Mouse (Mus musculus): ENCODE results near the gene Nlrp3.
A peak's percentile ranks its signal among the peaks of the same experiment; 100 is the strongest.
"Not testable (repeated sequence)": the region's sequence is repeated elsewhere in the genome, so short reads cannot be mapped to it uniquely, and the experiment has no call there.

The Nlrp3 gene

DNA sequence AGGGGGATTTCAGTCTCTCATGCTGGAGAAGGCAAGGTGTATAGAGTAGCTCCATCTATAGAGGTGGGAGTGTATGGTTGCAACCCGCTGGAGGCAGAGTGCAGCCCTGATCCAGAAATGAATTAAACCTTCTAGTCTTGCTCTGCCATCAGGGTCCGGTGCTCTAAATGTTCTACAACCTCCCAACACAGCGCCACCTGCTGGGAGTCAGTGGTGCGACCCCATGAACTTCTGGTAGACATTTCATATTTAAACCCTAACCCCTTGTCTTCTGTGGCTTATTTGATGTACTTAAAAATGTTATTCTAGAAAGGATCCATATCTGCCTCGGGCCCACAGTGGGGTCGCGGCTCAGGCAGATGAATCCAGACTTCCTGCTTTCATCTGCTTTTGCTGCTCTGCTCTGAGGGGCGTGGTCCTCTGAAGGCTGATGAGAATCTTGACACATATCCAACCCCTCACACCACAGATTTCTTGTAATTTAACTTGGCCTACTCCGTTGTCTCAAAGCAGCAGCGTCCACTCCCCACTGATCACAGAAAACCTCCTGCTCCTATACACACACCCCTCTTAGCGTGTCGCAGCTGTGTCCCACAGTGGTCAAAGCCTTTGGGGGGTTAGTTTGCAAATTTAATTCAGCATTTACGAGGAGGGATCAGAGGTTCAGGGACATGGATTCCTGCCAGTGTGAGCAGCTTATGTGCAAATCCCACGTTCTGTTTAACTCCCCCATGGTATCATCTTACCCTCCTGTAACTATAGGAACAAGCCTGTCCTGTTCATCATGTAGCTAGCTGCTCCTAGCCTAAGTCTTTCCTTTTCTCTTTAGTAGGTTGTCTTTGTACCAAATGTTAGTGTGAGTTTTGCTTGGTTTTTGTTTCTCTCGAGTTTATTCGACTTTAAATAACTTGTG, 3.9 kb upstream of the Nlrp3 start:
- peak; percentile 25 for DNase-seq (ENCODE audit: low read depth)

DNA sequence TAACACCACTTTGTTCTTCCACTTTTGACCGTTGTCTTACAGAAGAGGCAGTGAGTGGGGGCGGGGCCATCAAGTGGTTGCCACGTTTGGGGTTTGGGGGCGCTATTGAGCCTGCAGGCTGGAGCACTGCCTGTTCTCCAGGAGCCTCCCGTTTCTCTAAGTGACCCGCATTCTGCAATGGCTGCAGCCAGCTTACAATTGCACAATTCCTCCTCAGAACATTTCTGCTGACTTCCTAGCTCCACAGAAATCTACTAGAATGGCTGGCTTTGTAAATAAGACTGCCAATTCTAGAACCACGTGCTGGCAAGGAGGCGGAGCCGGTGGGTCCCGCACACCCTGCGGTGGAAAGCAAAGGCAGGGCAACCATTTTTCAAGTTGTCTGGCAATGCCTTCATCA, 3.0 kb upstream of the Nlrp3 start:
- DNase-seq (ENCODE audit: low read depth) = peak; percentile 68

DNA sequence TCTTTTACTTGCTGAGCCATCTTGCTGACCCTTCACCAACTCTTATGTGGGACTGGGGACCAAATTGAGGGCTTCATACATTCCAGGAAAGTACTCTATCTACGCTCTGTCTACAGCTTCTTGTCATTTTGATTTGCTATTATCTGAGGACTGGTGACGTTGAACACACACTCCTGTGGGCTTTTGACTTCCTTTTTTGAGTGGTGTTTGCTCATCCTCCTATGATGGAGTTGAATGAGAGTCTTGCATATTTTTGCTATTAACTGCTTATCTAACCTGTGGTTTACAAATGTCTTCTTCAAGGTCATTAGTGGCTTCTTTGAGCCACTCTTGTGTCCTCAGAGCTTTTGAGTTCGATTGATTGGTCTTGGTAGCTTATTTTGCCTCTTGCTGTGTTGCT, 1.2 kb upstream of the Nlrp3 start:
- DNase-seq (ENCODE audit: low read depth) = no peak

DNA sequence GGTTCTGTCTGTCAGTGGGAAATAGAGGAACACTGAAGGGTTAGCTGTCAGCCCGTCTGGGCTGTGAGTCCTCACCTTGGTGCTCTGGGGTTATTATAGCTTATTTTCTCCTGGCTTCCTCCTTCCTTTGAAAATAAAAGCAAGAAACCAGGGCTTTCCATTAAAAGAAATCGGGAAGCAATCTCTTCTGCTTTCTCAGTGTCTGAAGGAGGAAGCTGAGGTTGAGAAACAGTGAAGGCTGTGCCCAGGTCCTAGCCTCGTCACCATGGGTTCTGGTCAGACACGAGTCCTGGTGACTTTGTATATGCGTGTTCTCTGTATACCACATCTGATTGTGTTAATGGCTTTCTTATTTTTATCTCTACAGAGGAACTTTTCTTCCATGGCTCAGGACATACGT, 1.1 kb downstream of the Nlrp3 start:
- no peak for DNase-seq (ENCODE audit: low read depth)

DNA sequence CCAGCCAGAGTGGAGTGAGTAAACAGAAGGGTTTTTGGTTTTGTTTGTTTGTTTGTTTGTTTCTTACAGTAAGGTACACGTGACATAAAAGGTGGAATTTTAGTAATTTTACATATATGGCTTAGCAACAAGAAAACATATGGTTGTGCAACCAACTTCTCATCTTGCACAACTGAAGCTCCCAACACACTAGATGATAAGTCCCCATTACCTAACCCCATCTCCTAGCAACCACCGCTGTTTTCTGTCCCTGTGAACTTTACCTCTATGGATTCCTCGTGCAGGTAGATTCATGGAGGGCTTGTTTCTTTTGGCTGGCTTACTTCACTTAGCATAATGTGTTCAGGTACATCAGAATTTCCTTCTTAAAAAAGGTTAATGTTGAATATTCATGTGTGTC, 2.0 kb downstream of the Nlrp3 start:
- DNase-seq (ENCODE audit: low read depth) = peak; percentile 25

DNA sequence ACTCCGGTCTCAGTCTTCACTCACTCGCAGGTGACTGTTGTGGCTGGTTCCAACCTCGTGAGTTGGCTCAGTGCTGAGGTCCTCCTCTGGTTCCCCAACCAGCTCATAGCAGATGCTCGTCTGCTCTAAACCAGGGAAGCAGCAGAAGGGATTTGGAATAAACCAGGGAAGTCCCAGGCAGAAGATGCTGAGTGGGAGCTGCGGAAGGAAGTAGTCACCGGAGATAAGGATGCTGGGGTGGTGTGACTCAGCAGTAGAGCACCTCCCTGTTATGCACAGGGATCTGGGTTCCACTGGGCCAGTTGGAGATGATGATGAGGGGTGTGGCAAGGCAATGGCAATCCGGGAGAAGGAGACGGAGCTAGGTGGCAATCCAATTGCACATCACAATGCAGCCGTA, 2.6 kb downstream of the Nlrp3 start:
- no peak for DNase-seq (ENCODE audit: low read depth)

DNA sequence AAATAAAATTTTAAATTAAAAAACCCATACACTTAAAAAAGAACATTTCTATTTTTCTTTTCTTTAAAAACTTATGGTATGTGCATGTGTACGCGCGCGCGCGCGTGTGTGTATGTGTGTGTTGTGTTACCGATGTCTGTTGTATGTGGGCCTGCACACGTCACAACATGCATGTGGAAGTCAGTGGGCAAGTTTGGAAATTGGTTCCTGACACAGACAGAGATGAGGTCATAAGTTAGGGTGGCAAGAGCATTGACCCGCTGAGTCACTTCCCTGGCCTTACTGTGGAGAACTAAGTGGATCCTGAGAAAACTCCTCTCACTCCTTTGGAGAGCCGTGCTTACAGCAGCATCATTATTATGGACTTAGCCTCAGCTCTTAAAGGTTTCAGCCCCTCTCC, 12.8 kb downstream of the Nlrp3 start:
- no peak for DNase-seq (ENCODE audit: low read depth)

DNA sequence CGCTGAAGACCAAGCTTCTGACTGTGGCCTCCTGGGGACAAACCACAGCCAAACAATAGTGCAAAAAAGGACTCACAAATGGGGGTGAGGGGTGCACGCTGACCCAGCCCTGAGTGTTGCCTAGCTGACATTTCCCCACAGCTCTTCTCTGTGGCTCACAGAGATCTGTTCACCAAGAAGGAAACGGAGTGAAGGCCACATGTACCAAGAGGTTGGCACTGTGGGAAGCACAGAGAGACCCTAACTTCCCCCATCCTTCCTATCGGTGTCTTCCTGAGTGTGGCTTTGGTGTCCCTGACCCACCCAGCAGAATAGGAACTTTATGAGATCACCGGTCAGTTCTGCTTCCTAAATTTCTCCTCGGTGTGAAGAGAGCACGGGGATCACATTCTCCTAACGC, 13.2 kb downstream of the Nlrp3 start:
- DNase-seq (ENCODE audit: low read depth) = no peak

DNA sequence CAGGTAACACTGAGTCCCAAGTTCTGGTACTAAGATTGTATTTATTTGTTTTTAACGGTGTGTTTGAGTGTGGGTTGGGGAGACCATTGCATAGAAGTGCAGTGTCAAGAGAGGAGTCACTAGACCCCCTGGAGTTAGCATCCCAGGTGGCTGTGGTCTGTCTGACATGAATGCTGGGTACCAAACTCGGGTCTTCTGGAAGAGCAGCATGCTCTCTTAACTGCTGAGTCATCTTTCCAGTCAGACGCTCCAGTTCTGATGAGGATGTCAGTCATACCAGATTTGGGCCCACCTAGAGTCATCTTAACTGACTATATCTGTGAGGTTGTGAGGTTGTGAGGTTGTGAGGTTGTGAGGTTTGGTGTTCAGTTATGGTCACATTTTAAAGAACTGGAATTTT, 19.5 kb downstream of the Nlrp3 start:
- DNase-seq (ENCODE audit: low read depth) = no peak

DNA sequence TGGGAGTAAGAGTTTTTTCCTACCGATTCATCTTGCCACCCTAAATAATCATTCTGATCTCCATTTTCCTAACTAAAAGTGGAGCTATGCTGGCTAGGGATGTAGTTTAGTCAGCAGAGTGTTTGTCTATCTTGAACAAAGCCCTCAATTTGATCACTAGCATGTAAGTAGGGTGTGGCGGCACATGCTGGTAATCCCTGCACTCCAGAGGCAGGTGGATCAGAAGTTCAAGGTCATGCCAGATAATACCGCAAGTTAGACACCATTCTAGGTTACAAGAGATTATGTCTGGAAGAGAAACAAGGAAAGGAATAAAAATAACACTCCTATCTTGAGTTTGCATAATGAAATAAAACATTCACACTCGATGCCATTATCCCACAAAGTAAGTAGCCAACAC, 21.0 kb downstream of the Nlrp3 start:
- DNase-seq (ENCODE audit: low read depth) = no peak

DNA sequence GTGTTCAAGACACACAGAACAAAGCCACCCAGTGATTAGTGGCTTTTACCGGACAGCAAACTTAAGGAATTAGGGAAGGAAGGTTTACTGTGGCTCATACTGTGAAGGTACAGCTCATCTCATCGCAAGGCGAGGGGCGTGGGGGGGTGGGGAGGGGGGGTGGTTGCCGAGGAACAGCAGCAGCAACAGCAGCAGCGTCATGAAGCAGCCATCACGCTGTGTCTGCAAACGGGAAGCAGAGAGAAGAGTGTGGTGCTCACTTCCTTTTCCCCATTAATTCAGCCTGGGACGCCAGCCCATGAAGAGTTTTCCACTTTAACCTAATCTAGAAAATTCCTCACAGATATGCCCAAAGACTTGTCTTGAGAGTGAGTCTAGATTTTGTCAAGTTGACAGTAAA, 21.5 kb downstream of the Nlrp3 start:
- no peak for DNase-seq (ENCODE audit: low read depth)

DNA sequence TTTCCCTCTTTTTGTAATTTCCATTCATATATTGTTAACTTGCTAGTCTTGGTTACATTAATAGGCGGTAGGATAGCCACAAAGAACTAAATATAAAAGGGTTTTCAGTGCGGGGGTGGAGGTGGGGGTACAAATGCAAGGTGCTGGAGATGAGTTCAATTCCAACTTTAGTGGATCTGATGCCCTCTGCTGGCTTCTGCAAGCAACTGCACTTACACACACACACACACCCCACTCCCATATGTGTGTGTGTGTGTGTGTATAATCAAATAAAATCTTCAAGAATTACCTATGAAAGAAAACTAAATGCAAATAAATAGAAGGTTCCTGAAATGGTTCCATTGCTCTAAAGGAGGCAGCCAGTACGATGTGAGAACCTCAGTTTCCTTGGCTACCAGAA, 27.9 kb downstream of the Nlrp3 start:
- peak; percentile 43 for DNase-seq (ENCODE audit: low read depth)

DNA sequence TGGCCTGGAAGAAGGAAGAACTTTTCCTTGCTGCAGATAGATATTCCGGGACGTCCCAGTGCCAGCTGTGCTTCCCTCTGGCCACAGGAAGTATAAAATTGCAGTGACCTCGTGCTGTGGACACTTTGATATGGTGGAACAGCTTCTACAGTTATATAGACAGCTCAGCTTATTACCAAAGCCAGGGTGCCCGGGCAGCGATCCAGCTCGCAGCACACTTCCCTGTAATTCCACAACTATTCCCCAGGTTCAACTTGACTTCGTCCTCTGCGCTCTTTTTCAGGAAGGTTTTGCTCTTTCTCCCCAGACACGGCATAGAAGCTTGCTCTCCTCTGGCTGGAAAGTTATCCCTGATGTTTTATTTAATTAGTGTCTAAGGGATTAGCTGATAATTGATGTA, 34.4 kb downstream of the Nlrp3 start:
- DNase-seq (ENCODE audit: low read depth) = peak; percentile 49

DNA sequence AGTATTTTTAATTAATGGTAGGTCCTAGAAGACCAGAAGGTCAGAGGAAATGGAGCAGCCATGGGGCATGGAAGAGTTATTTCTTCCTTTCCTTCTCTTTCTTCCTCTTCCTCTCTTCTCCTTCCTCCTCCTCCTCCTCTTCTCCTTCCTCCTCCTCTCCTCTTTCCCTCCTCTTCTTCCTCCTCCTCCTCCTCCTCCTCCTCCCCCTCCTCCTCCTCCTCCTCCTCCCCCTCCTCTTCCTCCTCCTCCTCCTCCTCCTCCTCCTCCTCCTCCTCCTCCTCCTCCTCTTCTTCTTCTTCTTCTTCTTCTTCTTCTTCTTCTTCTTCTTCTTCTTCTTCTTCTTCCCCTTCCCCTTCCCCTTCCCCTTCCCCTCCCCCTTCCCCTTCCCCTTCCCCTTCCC, 34.8 kb downstream of the Nlrp3 start, which contains the start of gene Olfr222:
Gene Olfr222 (minus strand): TSS at position 101 of the 400 bp plus-strand sequence.
- DNase-seq (ENCODE audit: low read depth) = not testable (repeated sequence)

DNA sequence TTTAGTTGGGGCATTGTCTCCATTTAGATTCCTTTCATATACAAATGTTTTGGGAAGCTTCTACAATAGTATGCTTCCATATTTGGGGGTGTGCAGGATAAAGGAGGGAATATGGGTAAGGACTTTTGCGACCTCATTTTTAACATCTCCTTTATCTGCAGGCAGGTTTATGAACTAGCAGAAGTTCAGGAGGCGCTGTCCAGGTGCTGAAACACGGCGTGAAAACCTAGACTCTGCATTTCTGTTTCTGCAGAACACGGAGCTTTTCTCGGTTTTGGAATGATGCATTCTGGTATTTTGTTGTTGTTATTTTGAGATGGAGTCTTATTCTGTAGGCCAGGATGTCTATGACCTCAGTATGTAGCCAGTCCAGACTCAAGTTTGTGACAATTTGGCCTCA, 43.2 kb downstream of the Nlrp3 start:
- peak; percentile 80 for DNase-seq (ENCODE audit: low read depth)

DNA sequence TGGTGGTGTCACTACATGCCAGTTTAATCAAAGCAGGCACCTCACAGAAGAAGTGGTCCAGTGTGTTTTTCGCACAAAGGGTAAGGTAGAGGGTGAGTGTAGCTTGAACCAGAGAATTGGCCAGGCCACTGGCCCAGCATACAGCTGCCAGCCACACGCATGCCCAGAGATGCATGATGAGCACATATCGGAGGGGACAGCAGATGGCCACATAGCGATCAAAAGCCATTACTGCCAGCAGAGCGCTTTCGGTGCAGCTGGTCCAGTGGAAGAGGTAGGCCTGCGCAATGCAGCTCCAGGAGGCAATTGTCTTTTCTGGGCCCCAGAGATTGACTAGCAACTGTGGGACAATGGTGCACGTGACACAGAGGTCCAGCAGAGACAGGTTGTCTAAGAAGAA, 48.1 kb downstream of the Nlrp3 start:
- DNase-seq (ENCODE audit: low read depth) = no peak

DNA sequence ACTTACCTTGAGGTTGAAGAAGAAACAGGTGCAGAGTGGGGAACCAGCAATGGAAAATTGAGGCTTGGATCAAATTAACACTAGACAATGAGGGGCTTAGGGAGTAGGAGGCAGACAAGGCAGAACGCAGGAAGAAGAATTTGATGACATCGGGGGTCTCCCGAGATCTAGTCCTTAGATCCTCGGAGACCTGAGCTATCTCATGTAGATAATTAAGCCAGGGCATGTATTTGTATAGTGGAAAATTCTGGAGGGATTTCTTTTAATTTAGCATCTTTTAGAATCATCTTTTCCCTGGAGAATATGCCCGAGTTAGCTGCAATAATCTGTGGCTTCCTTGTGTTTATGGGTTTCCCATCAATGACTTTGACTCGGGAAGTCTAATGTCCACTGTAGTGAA, 51.8 kb downstream of the Nlrp3 start, which contains the start of gene Olfr223:
Gene Olfr223 (minus strand): TSS at position 101 of the 400 bp plus-strand sequence.
- DNase-seq (ENCODE audit: low read depth) = no peak

DNA sequence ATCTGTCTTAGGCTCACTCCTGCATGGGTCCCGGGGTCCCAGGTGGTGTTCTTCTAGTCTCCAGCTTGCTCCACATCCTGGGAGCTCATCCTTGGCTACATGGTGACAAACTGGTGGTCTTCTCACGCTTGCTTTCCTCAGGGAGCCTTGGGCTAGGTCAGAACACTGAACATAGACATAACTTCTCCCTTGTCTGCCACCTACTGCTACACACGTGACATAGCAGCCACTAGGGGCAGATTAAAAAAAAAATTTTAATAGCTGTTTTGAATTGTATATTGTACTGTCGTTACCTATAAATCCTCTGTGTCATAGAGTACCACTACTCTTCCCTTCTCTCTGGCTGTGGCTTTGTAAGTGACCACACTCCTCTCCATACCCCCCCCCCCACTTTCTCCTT, 54.7 kb downstream of the Nlrp3 start:
- no peak for DNase-seq (ENCODE audit: low read depth)

DNA sequence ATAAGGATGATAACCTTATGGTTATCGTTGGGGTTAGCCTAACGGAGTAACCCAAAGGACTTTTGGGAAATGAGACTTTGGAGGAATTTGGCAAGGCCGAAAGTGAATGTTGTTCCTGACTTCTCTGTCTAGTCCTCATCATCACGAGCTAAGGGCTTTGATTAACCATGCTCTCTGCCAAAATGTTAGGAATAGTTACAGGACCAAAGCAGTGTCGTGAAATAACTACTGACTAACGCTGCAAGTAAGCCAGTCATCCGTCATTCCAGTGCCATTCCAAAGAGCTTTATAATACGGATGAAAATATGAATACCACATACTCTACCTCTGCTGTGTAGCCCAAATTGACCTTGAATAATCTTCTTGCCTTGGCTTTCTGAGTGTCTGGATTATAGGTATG, 55.6 kb downstream of the Nlrp3 start:
- no peak for DNase-seq (ENCODE audit: low read depth)

DNA sequence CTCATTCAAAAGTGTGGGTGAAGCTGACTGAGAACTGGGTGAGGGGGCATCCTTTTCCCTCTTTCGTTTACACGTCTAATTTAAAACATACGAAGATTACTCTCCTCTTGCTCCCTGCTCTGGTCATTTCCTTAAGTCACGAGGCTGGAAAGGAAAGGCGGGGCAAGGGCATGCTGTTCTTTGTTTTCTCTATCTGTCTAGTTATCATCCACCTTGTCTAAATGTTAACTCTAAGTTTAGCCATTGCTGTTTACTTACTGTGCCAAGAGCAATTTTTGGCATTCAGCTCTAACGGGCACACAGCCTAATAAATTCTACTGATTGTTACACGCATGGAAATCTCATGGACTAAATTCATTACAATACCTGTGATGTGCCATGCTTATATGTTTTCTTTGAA, 57.8 kb downstream of the Nlrp3 start:
- no peak for DNase-seq (ENCODE audit: low read depth)

DNA sequence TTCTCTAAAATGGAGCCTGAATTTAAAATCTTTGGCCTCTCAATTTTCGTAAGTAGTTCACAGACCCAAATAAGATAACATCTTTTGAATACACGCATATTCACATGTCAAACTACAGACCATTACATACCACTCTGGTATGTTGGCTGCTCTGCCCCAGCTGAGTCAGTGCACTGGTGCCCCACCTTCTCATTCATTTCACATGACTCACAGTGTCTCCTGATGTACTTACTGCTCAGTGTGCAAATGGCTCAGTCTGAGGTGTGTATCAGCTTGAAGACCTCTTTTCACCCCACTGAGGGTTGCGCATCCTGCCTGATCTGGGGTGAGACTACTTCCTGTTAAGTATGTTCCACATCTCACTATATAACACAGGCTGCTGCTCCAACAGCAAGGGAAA, 59.5 kb downstream of the Nlrp3 start:
- DNase-seq (ENCODE audit: low read depth) = peak; percentile 89

DNA sequence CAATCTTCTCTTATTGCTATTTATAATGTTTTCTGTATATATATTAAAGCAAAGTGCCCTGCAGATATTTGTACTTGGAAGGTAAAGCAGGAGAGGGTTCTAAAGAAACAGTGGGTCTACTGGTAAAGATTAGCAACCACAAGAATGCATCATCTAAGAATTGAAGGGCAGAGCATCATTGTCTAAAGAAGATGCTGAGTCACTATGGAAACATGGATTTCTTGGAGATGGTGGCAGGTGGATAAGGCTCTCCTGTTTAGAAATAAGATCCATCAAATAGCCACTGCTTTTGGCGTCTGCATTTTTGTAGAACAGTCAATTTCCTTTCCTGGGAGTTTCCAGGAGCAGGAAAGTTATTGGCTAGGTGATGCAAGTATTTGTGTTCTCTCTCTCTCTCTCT, 60.9 kb downstream of the Nlrp3 start:
- no peak for DNase-seq (ENCODE audit: low read depth)

DNA sequence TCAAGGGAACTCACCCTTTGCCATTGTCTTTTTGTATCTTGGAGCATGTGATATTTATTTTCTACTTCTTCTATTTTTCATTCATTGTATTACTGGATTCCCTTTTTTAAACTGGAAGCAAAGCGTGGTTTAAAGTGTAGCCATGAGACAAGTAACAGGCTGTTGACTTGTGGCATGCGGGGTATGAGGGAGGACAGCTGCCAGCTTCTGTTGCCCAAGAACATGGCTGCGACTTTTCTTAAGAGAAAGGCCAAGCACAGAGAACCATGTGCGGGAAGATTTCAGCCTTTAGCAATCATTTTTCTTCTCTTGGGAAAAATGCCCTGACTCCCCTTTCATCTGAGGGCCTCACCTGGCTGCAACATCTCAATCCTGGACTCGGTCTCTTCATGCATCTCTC, 70.3 kb downstream of the Nlrp3 start:
- peak; percentile 45 for DNase-seq (ENCODE audit: low read depth)

DNA sequence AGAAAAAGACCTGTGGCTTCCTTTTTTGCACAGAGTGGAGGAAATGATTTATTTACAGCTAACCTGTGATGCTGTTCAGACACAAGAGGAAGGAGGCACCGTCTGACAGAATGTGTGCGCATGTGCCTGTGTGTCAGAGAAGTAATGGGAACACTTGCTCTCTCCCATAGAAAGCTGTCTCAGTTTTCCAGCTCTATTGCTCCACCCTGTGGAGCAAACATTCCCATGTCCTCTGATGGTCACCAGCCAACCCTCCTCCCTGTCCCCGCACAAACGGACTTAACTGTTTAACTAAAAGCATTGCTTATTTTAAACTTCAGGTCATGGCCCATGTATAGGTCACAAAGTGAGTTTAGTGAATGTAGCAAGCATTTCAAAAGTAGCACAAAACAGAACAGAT, 72.8 kb downstream of the Nlrp3 start:
- DNase-seq (ENCODE audit: low read depth) = peak; percentile 89
